Mouse (Mus musculus) midbrain, embryonic 11.5 days (tissue): ENCODE measurements at regions not wholly inside any gene's neighbourhood (a gene's known extent, or its start where the extent isn't known, plus 50 kb on each side); places are given as distances from the start of the nearest gene placed in this dataset.

Source experiments
- ATAC-seq: fragments of 200-750 bp; cut with Nextera tagmentation; 2 replicates; pipeline ENCODE4 v1.8.0; 2017; ENCODE audit warnings: moderate TSS enrichment, moderate library complexity; ENCODE audit not compliant: low FRiP score
- DNase-seq: peaks from one replicate; pipeline ENCODE4 v3.0.0; 2015; ENCODE audit warnings: low spot score; ENCODE audit errors: missing footprints
- H3K27ac ChIP-seq: fragments of 300-500 bp; sonication (generic); 2 replicates; pipeline ENCODE4 v1.5.1; 2014; ENCODE audit warnings: low read depth, low read length
- H3K27me3 ChIP-seq: fragments of 300-500 bp; sonication (generic); 2 replicates; pipeline ENCODE4 v1.6.1; 2014; ENCODE audit warnings: mild to moderate bottlenecking, low read length, moderate library complexity, mixed read lengths; ENCODE audit not compliant: control insufficient read depth, insufficient read depth
- H3K36me3 ChIP-seq: fragments of 300-500 bp; sonication (generic); 2 replicates; pipeline ENCODE4 v1.6.1; 2014; ENCODE audit warnings: mild to moderate bottlenecking, low read length, moderate library complexity, mixed read lengths; ENCODE audit not compliant: control insufficient read depth, insufficient read depth
- H3K4me1 ChIP-seq: fragments of 300-500 bp; sonication (generic); 2 replicates; pipeline ENCODE4 v1.6.1; 2014; ENCODE audit warnings: low read length; ENCODE audit not compliant: control insufficient read depth, insufficient read depth
- H3K4me2 ChIP-seq: fragments of 300-500 bp; sonication (generic); 2 replicates; pipeline ENCODE4 v1.6.1; 2014; ENCODE audit warnings: mild to moderate bottlenecking, moderate library complexity
- H3K4me3 ChIP-seq: fragments of 300-500 bp; sonication (generic); 2 replicates; pipeline ENCODE4 v1.5.1; 2014; ENCODE audit warnings: low read depth, low read length
- H3K9ac ChIP-seq: fragments of 300-500 bp; sonication (generic); 2 replicates; pipeline ENCODE4 v1.6.1; 2014; ENCODE audit warnings: low read length
- H3K9me3 ChIP-seq: fragments of 300-500 bp; sonication (generic); 2 replicates; pipeline ENCODE4 v1.6.1; 2016; ENCODE audit warnings: low read length; ENCODE audit not compliant: control insufficient read depth
- WGBS: fragments of 180-500 bp; shearing (Covaris S2); extraction: QIAGEN DNeasy Blood & Tissue Kit; methylation state at CpG from one replicate; pipeline ENCODE4 v1.1.7; 2014; 5-methylcytosine and 5-hydroxymethylcytosine counted together

- 93% methylated on average over 7 of the region's 7 CpGs for WGBS
- DNase-seq: no peak
- Histone ChIP-seq H3K4me1 (no peaks in the 10 kb centered on the region), H3K27ac (no peak overlapping the region), H3K4me2 (no peak overlapping the region), H3K9ac (no peak overlapping the region), H3K36me3 (no peaks in the 10 kb centered on the region), H3K9me3 (no peaks in the 10 kb centered on the region), H3K4me3 (no peak overlapping the region), H3K27me3 (no peaks in the 10 kb centered on the region)
- no peak for ATAC-seq
These were observed 55.3 kb upstream of the Rgma start for GRCm38 (mm10) chr7:73319994-73320393.

GRCm38 (mm10) chr7:73322466-73323151, 52.7 kb upstream of the Rgma start:
- Histone ChIP-seq H3K27me3 (no peaks in the 10 kb centered on the region), H3K9ac (no peak overlapping the region), H3K36me3 (no peaks in the 10 kb centered on the region), H3K27ac (no peak overlapping the region), H3K4me3 (no peak overlapping the region), H3K4me1 (no peaks in the 10 kb centered on the region), H3K9me3 (no peaks in the 10 kb centered on the region), H3K4me2 (no peak overlapping the region)
- no peak for DNase-seq
- ATAC-seq: no peak
- 91% methylated on average over 8 of the region's 8 CpGs for WGBS

GRCm38 (mm10) chr7:73323556-73323955, 51.8 kb upstream of the Rgma start:
- H3K36me3 ChIP-seq: no peaks in the 10 kb centered on the region
- 48% methylated on average over 12 of the region's 12 CpGs for WGBS
- H3K4me3 ChIP-seq: no peak overlapping the region
- no peak overlapping the region for H3K4me2 ChIP-seq
- H3K9ac ChIP-seq: no peak overlapping the region
- ATAC-seq (peak; percentile 27; the same call in 1 of the 2 replicates), DNase-seq (no peak)
- no peaks in the 10 kb centered on the region for H3K9me3 ChIP-seq
- H3K27ac ChIP-seq: no peak overlapping the region
- no peaks in the 10 kb centered on the region for H3K27me3 ChIP-seq
- H3K4me1 ChIP-seq: no peaks in the 10 kb centered on the region; the same call in 1 of the 2 replicates

GRCm38 (mm10) chr7:73325503-73325902, 49.8 kb upstream of the Rgma start:
- 92% methylated on average over 5 of the region's 5 CpGs for WGBS
- H3K27me3 ChIP-seq: no peaks in the 10 kb centered on the region
- no peaks in the 10 kb centered on the region for H3K36me3 ChIP-seq
- H3K4me3 ChIP-seq: no peak overlapping the region
- ATAC-seq: no peak
- no peak overlapping the region for H3K4me2 ChIP-seq
- no peaks in the 10 kb centered on the region for H3K9me3 ChIP-seq
- no peak overlapping the region for H3K9ac ChIP-seq
- H3K27ac ChIP-seq: no peak overlapping the region
- DNase-seq: no peak
- H3K4me1 ChIP-seq: no peaks in the 10 kb centered on the region; the same call in 1 of the 2 replicates
